Mouse (Mus musculus) kidney, postnatal 0 days (tissue): Measurements from ENCODE around the gene Scgb2b7. TPM values are rescaled to one million over a fixed set of nuclear protein-coding genes. Genes with fewer than 3 reads are reported as not detected.
"Not testable (repeated sequence)": the region's sequence is repeated elsewhere in the genome, so short reads cannot be mapped to it uniquely, and the experiment has no call there.

Experiments used
- ATAC-seq: fragments of 200-750 bp; cut with Nextera tagmentation; replicated peaks from 2 replicates; pipeline ENCODE4 v1.8.0; 2017; ENCODE audit warnings: low read depth, moderate number of reproducible peaks, moderate TSS enrichment, moderate library complexity; ENCODE audit not compliant: low FRiP score
- DNase-seq: peaks from one replicate; pipeline ENCODE4 v3.0.0-alpha.2; 2016; ENCODE audit warnings: low spot score
- H3K27ac ChIP-seq: fragments of 300-500 bp; sonication (generic); 2 replicates; pipeline ENCODE4 v1.5.1; 2014; ENCODE audit warnings: mild to moderate bottlenecking
- H3K27me3 ChIP-seq: fragments of 300-500 bp; sonication (generic); 2 replicates; pipeline ENCODE4 v1.6.1; 2014; ENCODE audit warnings: low read length, mixed read lengths; ENCODE audit not compliant: insufficient read depth
- H3K36me3 ChIP-seq: fragments of 300-500 bp; sonication (generic); 2 replicates; pipeline ENCODE4 v1.6.1; 2014; ENCODE audit warnings: low read length, mixed read lengths; ENCODE audit not compliant: insufficient read depth
- H3K4me1 ChIP-seq: fragments of 300-500 bp; sonication (generic); replicated peaks from 2 replicates; pipeline ENCODE4 v1.6.1; 2014; ENCODE audit warnings: antibody characterized with exemption, low read length, mixed read lengths; ENCODE audit not compliant: insufficient read depth
- H3K4me2 ChIP-seq: fragments of 300-500 bp; sonication (generic); 2 replicates; pipeline ENCODE4 v1.6.1; 2014; ENCODE audit warnings: mild to moderate bottlenecking, low read length, moderate library complexity, mixed read lengths
- H3K4me3 ChIP-seq: fragments of 300-500 bp; sonication (generic); replicated peaks from 2 replicates; pipeline ENCODE4 v1.5.1; 2014; ENCODE audit warnings: low read depth, low read length
- H3K9ac ChIP-seq: fragments of 300-500 bp; sonication (generic); 2 replicates; pipeline ENCODE4 v1.6.1; 2014; ENCODE audit warnings: low read depth, low read length
- H3K9me3 ChIP-seq: fragments of 300-500 bp; sonication (generic); replicated peaks from 2 replicates; pipeline ENCODE4 v1.6.1; 2016; ENCODE audit warnings: low read length, inconsistent platforms, mixed read lengths
- WGBS: fragments of 180-500 bp; shearing (Covaris S2); extraction: QIAGEN DNeasy Blood & Tissue Kit; methylation state at CpG from one replicate; pipeline ENCODE4 v1.1.7; 2014; 5-methylcytosine and 5-hydroxymethylcytosine counted together
- polyA plus RNA-seq: library from polyadenylated mRNA; unstranded; fragments of >200 nt; fragmentation: Nextera tagmentation; extraction: Ambion mirVana; gene quantifications from 2 replicates; pipeline ENCODE4 v1.2.1, GENCODE M21; 2015

Gene Scgb2b7
- not detected in 2 replicates for polyA plus RNA-seq

DNA sequence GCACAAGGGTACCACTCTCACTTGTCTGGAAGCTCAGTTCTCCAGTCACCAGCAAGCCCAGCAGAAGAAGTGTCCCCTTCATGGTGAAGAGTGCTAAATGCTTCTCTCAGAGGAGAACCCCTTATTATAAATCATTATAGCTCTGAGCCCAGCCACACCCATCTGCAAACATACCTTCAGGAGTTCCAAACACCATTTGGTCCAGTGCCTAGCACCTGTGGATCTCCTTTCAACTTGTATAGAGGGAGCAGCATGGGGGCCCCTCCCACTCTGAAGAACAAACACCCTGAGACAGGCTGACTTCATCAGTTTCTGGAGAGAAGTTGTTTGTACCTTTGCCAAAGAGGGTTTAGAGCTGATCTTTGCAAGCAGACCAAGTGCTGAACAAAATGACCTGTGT lies at the start of gene Scgb2b7:
TSS of gene Scgb2b7 (minus strand) at position 101 of the 400 bp plus-strand sequence.
- not testable (repeated sequence) for H3K27ac ChIP-seq, ATAC-seq, H3K4me3 ChIP-seq, H3K9ac ChIP-seq, H3K36me3 ChIP-seq, H3K27me3 ChIP-seq, H3K4me1 ChIP-seq, H3K4me2 ChIP-seq, H3K9me3 ChIP-seq, DNase-seq

- not testable (repeated sequence) for DNase-seq, H3K4me2 ChIP-seq, H3K9ac ChIP-seq, ATAC-seq, H3K4me3 ChIP-seq, H3K27ac ChIP-seq, H3K36me3 ChIP-seq, H3K4me1 ChIP-seq, H3K9me3 ChIP-seq, H3K27me3 ChIP-seq
- 73% methylated on average over 4 of the region's 5 CpGs for WGBS
Measured at GRCm38 (mm10) chr7:31712365-31712764, 6.8 kb upstream of the Scgb2b7 start, which contains the start of gene Scgb1b7. Gene Scgb1b7 (plus strand): TSS chr7:31712665.

Other genes starting within 250 kb of the Scgb2b7 start
- gene Scgb1b7, start 6.9 kb upstream of the Scgb2b7 start, polyA plus RNA-seq, result not detected in 2 replicates